Mouse (Mus musculus) mesoderm, embryonic 11.5 days (tissue): ENCODE data around the gene Zfp169.

Experiments
- DNase-seq: peaks from one replicate; pipeline ENCODE4 v3.0.0-alpha.2; 2012; ENCODE audit warnings: low read depth, low spot score

Gene Zfp169

GRCm38 (mm10) chr13:48513003-48513929 lies at the start of gene Zfp169, which contains the start of gene A830005F24Rik:
Gene Zfp169 (minus strand): TSS chr13:48513451.
Gene A830005F24Rik (plus strand): TSS chr13:48513570.
- DNase-seq, result peak; percentile 87

GRCm38 (mm10) chr13:48562336-48562735 lies 49.1 kb upstream of the Zfp169 start:
- no peak for DNase-seq

DNA sequence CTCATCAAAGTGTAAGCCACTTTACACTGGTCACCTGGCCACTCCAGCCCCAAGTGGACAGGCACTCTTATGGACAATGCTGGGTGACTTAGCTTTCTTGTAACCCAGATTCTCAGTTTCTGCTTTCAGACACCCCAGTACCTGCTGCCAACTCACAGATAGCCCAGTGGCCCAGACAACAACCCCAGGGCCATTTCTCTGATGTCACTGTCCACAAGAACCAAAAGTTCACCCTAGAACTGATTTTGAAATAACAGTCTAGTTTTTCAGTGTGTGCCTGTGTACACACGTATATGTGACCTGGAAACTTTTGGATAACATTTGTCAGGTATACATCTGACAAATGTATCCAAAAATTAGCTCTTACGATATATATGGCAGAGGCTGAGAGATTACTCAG lies 48.2 kb upstream of the Zfp169 start:
- DNase-seq, result no peak

DNA sequence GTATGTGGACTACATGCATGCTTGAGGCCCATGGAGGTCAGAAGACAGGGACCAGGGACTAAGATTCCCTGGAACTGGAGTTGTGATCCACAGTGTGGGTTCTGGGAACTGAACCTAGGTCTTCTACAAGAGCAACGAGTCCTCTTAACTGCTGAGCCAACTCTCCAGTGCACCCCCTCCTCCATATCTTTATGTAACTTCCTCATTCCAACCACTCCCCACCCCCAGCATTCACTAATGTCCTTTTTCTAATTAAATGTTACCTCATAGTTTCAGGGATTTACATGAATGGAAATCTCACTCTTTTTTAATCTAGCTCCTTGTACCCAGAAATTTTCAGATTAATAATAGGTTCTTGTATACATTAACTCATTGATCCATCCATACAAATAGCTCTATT lies 42.7 kb upstream of the Zfp169 start:
- DNase-seq, result no peak

DNA sequence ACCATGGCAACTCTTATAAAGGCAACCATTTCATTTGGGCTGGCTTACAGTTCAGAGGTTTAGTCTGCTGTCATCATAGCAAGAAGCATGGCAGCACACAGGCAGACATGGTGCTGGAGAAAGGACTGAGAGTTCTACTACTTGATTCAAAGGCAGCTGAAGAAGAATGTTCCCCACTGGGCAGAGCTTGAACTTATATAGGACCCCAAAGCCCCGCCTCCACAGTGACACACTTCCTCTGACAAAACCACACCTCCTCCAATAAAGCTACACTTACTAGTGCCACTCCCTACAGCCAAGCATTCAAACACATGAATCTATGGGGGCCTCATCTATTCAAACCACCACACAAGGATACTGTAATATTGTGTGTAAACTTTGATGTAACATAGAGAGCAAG lies 41.3 kb upstream of the Zfp169 start:
- DNase-seq, result no peak

GRCm38 (mm10) chr13:48553511-48553910 lies 40.3 kb upstream of the Zfp169 start:
- no peak for DNase-seq

DNA sequence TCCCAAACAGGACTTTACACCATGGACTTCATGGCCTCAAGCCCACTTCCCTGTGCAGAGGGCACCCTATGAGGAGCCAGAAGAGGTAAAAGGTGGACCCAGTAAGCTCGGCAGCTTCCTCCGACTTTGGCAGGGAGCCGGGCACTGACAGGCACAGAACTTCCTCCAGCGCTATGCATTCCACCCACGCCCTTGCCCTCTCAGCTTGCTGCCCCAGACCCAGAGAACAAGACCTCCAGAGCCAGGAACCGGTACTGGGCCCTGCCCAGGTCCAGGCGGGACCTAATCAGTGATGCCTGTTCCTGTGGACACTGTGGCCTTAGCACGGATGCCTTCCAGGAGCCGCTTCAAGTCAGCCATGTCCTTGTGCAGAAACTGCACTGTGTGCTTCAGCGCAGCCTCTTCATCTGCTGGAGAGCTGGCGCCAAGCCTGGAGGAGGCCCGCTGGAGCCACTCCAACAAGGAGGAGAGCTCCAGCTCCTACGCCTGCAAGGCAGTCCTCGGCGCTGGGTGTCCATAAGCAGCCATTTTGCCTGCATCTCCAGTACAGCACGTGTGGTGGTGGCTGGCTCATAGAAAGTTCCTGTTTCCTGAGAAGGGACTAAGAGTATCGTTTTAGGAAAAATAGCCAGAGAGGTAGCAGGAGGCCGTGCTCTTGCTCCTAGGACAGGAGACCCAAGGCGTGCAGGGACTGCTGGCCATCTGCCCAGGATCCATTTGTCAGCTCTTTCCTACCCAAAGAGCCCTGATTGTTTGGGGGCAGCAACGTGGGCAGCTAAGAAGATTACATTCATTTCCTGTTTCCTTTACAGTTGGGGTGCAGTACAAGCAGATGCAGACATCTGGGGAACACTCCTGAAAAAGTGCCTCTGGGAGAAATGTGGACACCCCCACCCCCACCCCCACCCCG lies 39.2 kb upstream of the Zfp169 start:
- no peak for DNase-seq

- no peak for DNase-seq
These were observed 35.0 kb upstream of the Zfp169 start for GRCm38 (mm10) chr13:48548296-48548695.

DNA sequence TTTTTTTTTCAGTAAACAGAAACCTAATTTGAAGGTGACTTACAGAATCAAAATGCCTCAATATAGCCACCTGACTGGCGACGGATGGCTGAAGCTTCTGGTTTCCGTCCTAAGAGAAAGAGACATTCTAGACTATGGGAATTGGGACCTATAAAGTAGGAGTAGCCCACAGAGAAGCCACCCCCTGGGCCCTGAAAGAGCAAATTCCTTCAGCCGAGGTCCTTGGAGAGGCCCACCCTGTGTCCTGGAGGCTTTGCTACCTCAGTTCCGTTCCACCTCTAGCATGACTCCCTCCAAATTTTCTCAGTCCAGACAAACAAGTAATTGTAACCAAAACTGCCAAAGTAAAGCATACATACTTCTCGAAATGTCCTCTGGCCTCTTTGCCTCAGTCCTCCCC lies 34.4 kb upstream of the Zfp169 start:
- DNase-seq, result no peak

DNA sequence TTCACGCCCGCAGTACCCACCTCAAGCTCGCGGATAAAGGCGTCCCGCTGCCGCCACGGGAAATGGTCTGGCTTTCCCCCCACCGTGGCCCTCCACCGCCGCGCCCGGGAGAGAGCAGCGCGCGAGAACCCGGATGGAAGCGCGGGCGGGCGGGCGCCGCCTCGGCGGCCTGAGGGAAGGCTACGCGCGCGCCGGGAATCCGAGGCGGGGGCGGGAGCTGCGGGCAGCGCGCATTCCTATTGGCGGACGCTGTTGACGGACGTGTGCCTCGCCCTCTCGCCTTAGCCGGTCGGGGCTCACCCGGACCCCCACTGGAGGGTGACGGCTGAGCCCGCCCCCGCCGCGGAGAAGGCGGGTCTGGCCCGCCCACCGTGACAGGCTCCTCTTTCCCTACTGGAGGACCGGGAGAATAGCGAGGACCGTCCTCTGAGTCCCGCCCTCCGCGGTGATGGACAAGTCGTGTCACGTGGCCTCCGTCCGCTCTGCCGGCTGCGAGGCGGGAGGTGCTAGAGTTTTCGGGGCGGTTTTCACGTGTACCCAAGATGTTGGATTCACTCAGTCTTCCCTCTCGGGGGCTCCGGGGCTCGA lies 33.2 kb upstream of the Zfp169 start:
- DNase-seq, result peak; percentile 99

GRCm38 (mm10) chr13:48545476-48546281 lies 32.4 kb upstream of the Zfp169 start:
- DNase-seq, result peak; percentile 100

- no peak for DNase-seq
These were observed 31.6 kb upstream of the Zfp169 start for GRCm38 (mm10) chr13:48544867-48545266.

DNA sequence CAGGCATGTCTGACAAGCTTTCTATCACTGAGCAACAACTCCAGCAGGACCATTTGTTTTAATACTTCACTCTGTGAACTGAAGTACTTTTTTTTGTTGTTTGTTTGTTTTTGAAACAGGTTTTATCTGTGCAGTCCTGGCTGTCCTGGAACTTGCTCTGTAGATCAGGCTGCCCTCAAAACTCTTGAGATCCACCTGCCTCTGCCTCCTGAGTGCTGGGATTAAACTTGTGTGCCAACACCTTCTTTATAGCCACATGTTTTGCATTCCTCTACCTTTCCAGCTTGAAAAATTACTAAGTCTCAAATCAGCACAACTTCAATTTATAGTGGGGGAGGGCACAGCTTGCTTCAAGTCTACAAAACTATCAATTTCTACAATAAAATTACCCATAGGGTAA lies 31.1 kb upstream of the Zfp169 start:
- DNase-seq, result no peak

DNA sequence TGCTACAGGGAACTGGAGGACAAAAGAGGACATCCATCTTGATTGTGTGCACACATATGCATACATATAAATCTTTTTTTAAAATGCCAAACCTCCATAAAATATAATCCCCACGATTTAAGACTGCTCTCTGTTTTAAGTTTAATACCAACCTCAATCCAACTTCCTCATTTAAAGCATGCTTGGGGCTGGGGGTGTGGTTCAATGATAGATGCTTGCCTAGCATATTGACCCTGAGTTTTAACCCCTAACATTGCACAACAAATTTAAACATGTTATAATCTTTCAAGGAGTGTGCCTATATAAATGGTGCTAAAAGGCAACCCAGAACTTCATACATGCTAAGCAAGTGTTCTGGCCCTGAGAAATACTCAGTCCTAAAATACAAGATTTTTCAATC lies 27.2 kb upstream of the Zfp169 start:
- DNase-seq, result no peak

GRCm38 (mm10) chr13:48533441-48533840 lies 20.2 kb upstream of the Zfp169 start:
- no peak for DNase-seq

- DNase-seq, result no peak
These were observed 18.2 kb upstream of the Zfp169 start for GRCm38 (mm10) chr13:48531448-48531847.

DNA sequence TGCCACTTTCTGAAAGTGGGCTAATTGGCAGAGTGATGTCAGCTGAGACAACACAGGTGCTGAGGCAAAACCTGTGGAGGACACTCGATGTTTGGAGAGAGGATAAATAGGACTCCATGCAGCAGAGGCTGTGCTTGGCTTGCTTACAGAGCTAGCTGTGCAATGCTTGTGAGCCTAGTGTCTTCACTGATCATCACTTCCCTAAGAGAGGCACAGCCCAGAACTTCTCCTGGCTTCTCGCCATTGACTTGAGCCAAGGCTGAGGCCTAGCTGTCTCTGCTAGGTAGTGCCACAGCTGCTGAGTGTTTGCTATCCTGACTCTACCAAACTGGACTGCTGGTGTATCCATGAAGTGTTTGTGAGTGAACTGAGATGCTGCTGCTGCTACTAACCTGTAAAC lies 17.4 kb upstream of the Zfp169 start:
- DNase-seq, result no peak

- DNase-seq, result no peak
These were observed 15.8 kb upstream of the Zfp169 start for GRCm38 (mm10) chr13:48529028-48529427.

DNA sequence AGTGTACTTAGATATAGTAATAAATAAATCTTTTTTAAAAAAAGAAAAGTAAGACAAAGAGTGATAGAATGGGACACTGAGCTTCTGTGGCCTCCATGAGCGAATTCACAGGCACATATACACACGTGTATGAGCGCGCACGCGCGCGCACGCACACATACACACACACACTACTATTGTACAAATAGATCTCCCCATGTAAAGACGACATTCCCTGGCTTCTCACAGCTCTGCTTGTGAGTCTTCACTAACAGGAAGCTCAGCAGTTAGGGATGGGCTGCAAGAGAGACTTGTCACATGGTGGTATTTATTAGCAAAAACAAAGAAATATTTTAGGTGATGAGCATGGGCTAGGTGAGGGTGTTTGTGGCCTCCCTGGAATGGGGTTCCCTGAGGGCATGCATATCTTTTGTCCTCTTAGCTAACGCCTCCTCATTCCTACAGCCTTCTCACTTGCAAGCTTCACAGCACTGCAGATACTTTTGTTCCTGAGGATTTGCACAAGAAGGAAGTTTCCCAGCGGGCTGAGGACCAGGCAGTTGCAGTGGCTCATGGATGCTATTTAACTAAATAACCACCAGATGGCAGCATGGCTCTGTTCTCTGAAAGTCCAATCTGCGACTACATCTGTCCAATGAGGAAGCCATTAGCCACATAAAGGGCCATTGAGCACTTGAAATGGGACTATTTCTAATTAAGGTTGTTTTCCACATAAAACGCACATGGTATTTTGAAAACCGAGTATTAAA lies 15.0 kb upstream of the Zfp169 start:
- peak; percentile 89 for DNase-seq

GRCm38 (mm10) chr13:48525745-48526144 lies 12.5 kb upstream of the Zfp169 start:
- DNase-seq, result no peak
